Mouse (Mus musculus): Measurements from ENCODE around the gene Gpbar1.

Gene Gpbar1

GRCm38 (mm10) chr1:74278538-74278937, at the start of gene Gpbar1:
Gene Gpbar1 (plus strand): TSS chr1:74278550.
- no peak for DNase-seq

- no peak for DNase-seq
Measured at GRCm38 (mm10) chr1:74229942-74230341, 48.4 kb upstream of the Gpbar1 start.

DNA sequence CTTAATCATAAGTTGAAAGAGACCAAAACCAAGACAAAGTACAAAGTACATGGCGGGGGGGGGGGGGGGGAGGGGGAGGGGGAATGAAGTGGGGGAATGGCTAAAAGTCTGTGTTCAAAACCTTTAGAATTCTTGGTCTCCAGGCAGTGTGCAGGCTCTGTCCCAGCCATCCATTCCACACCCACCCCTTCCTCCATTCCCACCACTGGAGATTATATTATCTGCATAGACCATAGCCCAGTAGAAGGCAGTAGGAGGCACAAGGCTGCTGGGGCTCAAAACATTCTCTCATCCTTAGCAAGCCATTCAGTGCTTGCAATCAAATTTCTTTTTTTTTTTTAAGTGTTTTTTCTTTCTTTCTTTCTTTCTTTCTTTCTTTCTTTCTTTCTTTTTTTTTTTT, 47.4 kb upstream of the Gpbar1 start:
- DNase-seq = no peak

GRCm38 (mm10) chr1:74235938-74236589, 42.3 kb upstream of the Gpbar1 start, which contains the start of gene Arpc2:
Gene Arpc2 (plus strand): TSS chr1:74236084.
- DNase-seq = peak; percentile 97 to 99

DNA sequence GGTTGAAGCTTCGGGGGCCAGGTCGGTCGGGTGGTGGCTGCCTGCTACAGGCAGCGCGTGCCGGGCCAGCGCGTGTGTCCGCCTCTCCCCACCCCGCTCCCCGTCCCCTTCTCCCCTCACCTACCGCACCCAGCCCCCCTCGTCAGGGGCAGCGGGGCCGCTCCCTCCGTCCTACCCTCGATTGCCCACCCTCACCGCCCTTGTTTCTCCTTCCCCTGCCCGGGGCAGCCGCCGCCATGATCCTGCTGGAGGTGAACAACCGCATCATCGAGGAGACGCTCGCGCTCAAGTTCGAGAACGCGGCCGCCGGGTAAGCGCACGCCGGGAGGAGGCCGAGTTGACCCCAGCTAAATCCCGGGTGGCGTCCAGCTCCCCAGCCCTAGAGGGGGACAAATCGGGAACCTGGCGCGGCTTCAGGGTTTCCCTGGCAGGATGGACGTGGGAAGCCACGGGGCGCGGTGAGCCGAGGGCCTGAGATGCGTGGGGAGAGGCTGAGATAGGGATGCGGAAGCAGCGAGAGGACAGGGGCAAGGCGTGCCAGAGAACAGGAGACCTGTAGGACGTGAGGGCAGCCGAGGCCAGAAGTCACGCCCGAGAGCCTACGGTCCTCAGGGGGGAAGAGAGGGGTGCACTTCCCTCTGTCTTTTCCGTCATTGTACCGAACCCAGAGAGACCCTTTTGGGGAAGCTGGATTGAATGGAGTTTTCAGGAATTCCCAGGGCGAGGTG, 41.6 kb upstream of the Gpbar1 start:
- DNase-seq = no peak

GRCm38 (mm10) chr1:74237671-74238070, 40.7 kb upstream of the Gpbar1 start:
- no peak for DNase-seq

- no peak for DNase-seq
Measured at GRCm38 (mm10) chr1:74238136-74238535, 40.2 kb upstream of the Gpbar1 start.

- DNase-seq = no peak
Measured at GRCm38 (mm10) chr1:74239162-74239561, 39.2 kb upstream of the Gpbar1 start.

DNA sequence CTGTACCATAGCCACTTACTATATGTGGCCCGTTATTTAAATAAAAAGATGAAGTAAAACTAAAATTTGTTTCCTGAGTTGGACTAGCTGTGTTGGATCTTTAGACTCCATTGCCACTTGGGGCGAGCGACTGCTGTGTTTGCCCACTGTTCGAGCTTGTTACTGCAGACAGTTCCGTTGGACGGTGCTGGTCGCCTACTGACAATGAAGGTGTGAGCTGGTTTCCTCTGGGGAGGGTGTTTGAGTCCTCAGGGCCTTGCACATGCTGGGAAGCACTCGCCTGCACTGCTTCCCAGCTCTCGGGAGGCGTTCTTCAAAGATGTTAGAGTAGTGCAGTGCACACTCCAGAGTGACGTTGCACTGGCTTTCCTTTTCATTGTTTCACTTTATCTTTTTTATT, 38.7 kb upstream of the Gpbar1 start:
- no peak for DNase-seq

- no peak for DNase-seq
Measured at GRCm38 (mm10) chr1:74240311-74240710, 38.0 kb upstream of the Gpbar1 start.

DNA sequence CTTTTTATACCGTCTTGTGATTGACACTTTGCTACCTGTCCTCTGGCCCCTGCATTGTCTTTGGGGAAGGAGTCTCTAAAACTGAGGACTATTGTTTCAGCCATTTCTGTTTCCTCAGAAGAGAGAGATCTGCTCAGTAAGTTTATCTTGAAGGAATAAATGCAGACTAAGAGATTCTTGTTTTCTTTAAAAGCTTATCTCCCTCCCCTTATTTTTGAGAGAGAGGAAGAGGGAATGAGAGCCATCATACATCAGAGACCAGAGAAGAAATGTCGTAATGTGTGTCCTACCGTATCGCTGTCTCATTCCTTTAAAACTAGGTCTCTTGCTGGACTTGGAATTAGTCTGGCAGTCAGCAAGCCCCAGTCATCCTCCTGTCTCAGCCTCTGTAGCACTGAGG, 37.5 kb upstream of the Gpbar1 start:
- no peak for DNase-seq

GRCm38 (mm10) chr1:74245525-74245924, 32.8 kb upstream of the Gpbar1 start:
- no peak for DNase-seq

GRCm38 (mm10) chr1:74248799-74249198, 29.6 kb upstream of the Gpbar1 start:
- DNase-seq = no peak

GRCm38 (mm10) chr1:74249331-74249980, 28.9 kb upstream of the Gpbar1 start:
- no peak for DNase-seq

GRCm38 (mm10) chr1:74250096-74250495, 28.3 kb upstream of the Gpbar1 start:
- DNase-seq = no peak

DNA sequence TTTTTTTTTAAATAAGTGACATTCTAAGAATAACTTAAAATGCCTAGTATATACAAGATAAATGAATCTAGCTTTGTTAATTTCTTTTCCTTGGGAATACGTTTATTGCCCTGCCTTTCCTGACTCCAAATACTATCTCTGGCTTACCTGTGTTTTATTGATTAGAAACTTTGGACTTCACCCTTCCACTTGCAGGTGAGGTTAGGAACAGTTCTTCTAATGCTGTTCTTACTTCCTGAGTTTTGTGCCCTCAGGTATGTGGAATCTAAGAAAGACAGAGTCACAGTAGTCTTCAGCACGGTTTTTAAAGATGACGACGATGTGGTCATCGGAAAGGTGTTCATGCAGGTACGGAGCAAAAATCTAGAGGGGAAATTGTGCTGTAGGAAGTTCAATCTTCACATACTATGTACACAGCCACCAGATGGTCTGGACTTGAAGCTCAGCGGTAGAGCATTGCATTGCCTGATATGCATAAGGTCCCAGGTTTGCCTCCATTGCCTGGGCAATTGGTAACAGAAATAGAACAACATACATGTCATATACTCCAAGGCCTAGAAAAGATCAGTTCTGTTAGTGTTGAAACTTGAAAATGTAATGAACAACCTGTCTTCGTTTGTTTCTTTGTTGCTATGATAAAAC, 22.5 kb upstream of the Gpbar1 start:
- DNase-seq = no peak

- DNase-seq = no peak
Measured at GRCm38 (mm10) chr1:74256782-74257181, 21.6 kb upstream of the Gpbar1 start.

DNA sequence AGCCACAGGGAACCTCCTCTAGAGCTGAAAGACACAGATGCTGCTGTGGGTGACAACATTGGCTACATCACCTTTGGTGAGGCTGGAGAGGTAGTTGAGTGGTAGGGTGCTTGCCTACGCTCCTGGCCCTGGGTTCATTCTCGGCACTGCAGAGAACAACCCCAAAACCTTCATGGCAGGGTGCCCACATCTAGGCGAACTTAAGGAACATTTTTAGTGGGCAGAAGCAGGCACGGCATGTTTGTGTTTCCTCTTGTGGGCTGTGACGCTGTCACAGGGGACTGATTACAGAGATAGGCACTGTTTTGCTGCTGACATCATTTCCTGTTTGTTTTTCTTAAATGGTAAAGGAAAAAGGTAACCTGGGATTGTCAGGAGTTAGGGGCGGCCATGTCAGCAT, 15.8 kb upstream of the Gpbar1 start:
- no peak for DNase-seq

DNA sequence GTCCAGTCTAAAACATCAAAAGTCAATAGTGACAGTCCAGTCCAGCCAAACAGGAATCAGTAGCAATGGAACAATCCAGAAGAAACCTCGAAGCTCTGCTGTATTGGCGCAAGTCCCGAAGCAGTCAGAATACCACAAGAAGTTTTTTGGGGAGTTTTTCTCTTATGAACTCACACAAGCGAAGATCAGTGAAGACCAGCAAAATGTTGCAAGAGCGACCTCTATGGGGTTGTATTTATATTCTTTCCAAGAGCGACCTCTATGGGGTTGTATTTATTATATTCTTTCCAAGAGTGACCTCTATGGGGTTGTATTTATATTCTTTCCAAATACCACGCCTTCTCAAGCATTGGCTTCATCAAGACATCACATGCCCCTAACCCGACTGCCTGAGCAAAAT, 9.6 kb upstream of the Gpbar1 start:
- no peak for DNase-seq

- DNase-seq = peak in 1 of 2 experiments; percentile 47
Measured at GRCm38 (mm10) chr1:74271659-74272058, 6.7 kb upstream of the Gpbar1 start.

DNA sequence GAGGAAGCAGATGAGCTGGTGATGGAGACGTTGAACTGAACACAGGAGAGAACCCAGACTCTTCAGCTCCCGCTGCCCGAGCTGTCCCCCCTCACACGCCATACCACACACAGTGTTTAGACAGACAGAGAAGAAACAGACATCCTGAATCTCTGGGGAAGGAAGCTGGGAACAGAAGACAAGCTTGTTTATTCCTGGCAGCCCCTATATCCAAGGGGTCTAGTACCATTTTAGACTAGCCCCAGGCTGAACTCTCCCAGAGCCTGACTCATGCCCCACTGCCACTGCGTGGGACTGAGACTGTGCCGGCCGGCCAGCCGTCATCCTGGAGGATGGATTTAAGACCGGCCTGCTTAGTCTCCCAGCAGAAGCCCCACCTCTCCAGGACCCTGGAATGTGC, 3.3 kb upstream of the Gpbar1 start:
- DNase-seq = no peak

- DNase-seq = no peak
Measured at GRCm38 (mm10) chr1:74277041-74277440, 1.3 kb upstream of the Gpbar1 start.

DNA sequence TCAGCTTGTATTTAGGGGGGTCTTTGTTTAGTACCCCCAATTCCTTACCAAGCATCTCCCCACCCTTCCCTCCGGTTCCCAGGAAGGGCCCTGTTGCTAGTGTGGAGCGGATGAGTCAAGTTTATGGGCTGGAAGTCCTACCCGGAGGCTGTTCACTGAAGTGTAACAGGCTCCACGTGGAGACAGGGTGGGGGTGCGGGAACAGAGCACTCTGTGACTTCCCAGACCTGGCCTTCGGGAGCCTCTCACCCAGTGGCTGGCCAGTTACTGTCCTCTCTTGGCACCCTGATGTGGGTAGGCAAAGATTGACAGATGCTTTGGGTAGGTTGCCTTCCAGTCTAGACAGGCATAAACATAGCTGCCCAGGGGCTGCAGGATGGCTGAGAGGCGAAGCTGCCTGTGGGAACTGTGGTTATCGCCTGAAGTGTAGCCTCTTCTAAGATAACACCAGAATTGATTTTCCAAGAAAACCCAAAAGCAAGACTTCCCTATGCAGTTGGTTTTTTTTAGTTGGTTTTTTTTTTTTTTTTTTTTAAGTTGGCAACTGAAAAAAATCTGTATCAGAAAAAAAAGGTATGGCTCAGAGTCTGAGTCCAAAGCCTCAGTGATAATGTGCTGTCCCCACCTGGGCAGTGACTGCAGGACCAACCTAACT, 340 bp upstream of the Gpbar1 start:
- no peak for DNase-seq

Measured in cerebellum, postnatal 10 days (tissue).